Mouse (Mus musculus): ENCODE data around the gene Pde4b. TPM values are rescaled to one million over a fixed set of nuclear protein-coding genes. Genes with fewer than 3 reads are reported as not detected.
A peak's percentile ranks its signal among the peaks of the same experiment; 100 is the strongest.

The Pde4b gene
- polyA plus RNA-seq, 1 experiment from 2014 or later: 7.7 TPM

DNA sequence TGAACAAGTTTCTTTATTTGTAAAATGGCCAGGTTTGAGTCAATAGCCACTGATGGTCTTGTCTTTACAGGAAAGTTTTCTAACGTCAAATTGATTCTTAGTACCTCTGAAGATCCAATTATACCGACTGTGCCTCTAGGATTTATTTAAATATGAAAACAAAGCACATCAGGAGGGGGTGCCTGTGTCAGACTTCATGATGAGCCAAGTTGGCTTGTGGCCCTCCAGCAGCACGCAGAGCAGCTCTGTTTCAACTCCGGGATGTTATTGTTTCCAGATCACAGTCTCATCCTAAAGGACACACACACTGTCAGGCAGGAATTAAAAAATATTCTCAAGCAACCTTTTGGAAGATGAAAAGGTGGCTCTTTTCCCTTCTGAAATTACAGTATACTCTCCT is 326.5 kb downstream of the Pde4b start:
- H3K9me3 ChIP-seq (ENCODE audit: control insufficient read depth, low read length): no peaks in the 10 kb centered on the region
- H3K4me3 ChIP-seq (ENCODE audit: low read depth, low read length): no peak overlapping the region
- H3K27ac ChIP-seq (ENCODE audit: low read depth, low read length): no peak overlapping the region
- H3K36me3 ChIP-seq (ENCODE audit: control insufficient read depth, insufficient read depth, low read length): no peaks in the 10 kb centered on the region
- no peaks in the 10 kb centered on the region for H3K27me3 ChIP-seq (ENCODE audit: control insufficient read depth, insufficient read depth, low read length)
- H3K9ac ChIP-seq (ENCODE audit: low read length): no peak overlapping the region
- no peak overlapping the region for H3K4me2 ChIP-seq (ENCODE audit: low read depth, low read length, severe bottlenecking)
- no peaks in the 10 kb centered on the region for H3K4me1 ChIP-seq (replicated peaks; ENCODE audit: control insufficient read depth, insufficient read depth, low read length)
- ATAC-seq (replicated peaks; ENCODE audit: low FRiP score) (no peak), DNase-seq (ENCODE audit: low spot score) (no peak)
- 37% methylated on average over 4 of the region's 4 CpGs for WGBS

DNA sequence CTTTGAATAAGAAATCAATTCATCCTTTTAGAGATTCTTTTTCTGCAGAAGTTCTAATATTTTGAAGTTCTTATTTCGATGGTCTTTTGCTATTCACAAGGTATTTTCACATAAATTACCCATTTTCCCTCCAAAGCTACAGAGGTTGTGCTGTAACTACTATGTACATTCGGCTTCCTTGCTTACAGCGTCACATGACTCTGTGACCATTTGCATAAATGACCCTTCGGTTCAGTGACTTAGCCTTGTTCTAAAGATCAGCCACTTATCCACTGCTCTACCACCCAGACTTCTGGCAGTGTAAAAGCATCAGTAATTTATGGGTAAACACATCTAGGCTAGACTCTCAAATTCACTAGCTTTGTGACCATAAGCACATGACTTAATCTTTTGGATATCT is 327.3 kb downstream of the Pde4b start:
- H3K36me3 ChIP-seq (ENCODE audit: control insufficient read depth, insufficient read depth, low read length): no peaks in the 10 kb centered on the region
- DNase-seq (ENCODE audit: low spot score): no peak

DNA sequence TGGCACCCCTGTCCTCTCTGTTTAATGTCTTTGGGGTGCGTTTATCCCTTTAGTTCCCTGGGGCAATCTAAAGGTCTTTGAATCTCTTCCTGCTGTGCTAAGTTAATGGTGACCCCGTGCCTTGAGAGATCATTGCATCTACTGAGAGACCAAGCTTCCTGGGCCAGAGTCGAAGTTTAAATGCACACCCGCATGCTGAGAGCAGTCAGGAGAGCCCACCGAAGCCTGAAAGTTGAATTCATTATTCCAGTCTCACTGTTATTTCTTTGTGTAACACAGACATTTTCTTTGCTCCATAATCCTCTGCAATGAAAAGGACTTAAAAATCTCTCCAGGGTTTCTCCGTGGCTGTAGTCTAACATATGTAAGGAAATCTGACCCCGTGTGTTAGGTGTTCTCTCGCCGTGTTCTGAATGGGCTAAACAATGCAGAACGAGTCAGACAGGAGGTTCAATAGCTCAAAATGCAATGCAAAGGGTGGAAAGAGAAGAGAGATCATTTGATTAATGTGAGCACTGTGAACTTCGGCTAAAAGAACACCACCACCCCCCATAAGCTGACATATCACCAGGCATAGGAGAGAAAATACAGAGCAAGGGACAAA is 333.6 kb downstream of the Pde4b start:
- DNase-seq (ENCODE audit: low spot score) (no peak), ATAC-seq (replicated peaks; ENCODE audit: low FRiP score) (peak; percentile 55; the same call in 1 of the 2 replicates)
- peak overlapping the region; percentile 1; the same call in 1 of the 2 replicates for H3K4me3 ChIP-seq (ENCODE audit: low read depth, low read length)
- peaks cover 8% of the 10 kb centered on the region for H3K4me1 ChIP-seq (replicated peaks; ENCODE audit: control insufficient read depth, insufficient read depth, low read length)
- no peaks in the 10 kb centered on the region for H3K36me3 ChIP-seq (ENCODE audit: control insufficient read depth, insufficient read depth, low read length)
- 0 out of 2 replicates have a peak overlapping the region, but pooled peaks have one; percentile 34 for H3K27ac ChIP-seq (ENCODE audit: low read depth, low read length)
- 13% methylated on average over 11 of the region's 11 CpGs for WGBS
- H3K4me2 ChIP-seq (ENCODE audit: low read depth, low read length, severe bottlenecking): peak overlapping the region; percentile 33
- H3K27me3 ChIP-seq (ENCODE audit: control insufficient read depth, insufficient read depth, low read length): no peaks in the 10 kb centered on the region
- H3K9me3 ChIP-seq (ENCODE audit: control insufficient read depth, low read length): no peaks in the 10 kb centered on the region
- peak overlapping the region; percentile 21 for H3K9ac ChIP-seq (ENCODE audit: low read length)

More for the DNA sequence above, 327.3 kb downstream of the Pde4b start:
- 86% methylated on average over 4 of the region's 4 CpGs for WGBS
- Histone ChIP-seq H3K27ac (ENCODE audit: low read depth, low read length) (no peak overlapping the region), H3K9me3 (ENCODE audit: control insufficient read depth, low read length) (no peaks in the 10 kb centered on the region), H3K4me2 (ENCODE audit: low read depth, low read length, severe bottlenecking) (no peak overlapping the region), H3K4me3 (ENCODE audit: low read depth, low read length) (no peak overlapping the region), H3K27me3 (ENCODE audit: control insufficient read depth, insufficient read depth, low read length) (no peaks in the 10 kb centered on the region), H3K4me1 (replicated peaks; ENCODE audit: control insufficient read depth, insufficient read depth, low read length) (no peaks in the 10 kb centered on the region), H3K9ac (ENCODE audit: low read length) (no peak overlapping the region)
- no peak for ATAC-seq (replicated peaks; ENCODE audit: low FRiP score)

DNA sequence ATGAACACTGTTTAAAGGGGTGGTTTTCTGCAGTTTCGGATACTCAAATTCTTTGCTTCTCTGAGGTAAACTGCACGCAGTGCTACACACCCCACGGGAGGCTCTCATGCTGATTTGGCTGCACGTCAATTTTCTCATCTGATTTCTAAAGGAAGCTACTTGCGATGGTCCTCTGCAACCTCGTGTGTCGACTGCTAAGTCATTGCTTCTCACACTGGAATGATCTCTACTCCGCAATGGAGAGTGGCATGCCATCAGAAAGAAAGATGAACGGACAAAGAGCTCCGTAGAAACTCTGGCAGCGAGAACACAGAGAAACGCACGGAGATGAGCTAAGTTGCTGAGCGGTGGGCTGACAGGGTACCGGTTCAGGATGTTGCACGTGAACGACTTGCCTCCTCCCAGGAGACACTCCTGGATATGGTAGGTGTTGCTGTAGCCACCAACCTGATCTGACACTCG is 334.1 kb downstream of the Pde4b start:
- Histone ChIP-seq H3K4me2 (ENCODE audit: low read depth, low read length, severe bottlenecking) (peak overlapping the region; percentile 33), H3K27ac (ENCODE audit: low read depth, low read length) (no peak overlapping the region), H3K9me3 (ENCODE audit: control insufficient read depth, low read length) (no peaks in the 10 kb centered on the region), H3K27me3 (ENCODE audit: control insufficient read depth, insufficient read depth, low read length) (no peaks in the 10 kb centered on the region), H3K4me3 (ENCODE audit: low read depth, low read length) (peak overlapping the region; percentile 1; the same call in 1 of the 2 replicates), H3K36me3 (ENCODE audit: control insufficient read depth, insufficient read depth, low read length) (no peaks in the 10 kb centered on the region), H3K4me1 (replicated peaks; ENCODE audit: control insufficient read depth, insufficient read depth, low read length) (peaks cover 8% of the 10 kb centered on the region), H3K9ac (ENCODE audit: low read length) (peak overlapping the region; percentile 21)
- DNase-seq (ENCODE audit: low spot score) (peak; percentile 52), ATAC-seq (replicated peaks; ENCODE audit: low FRiP score) (no peak)
- WGBS: 49% methylated on average over 18 of the region's 18 CpGs

DNA sequence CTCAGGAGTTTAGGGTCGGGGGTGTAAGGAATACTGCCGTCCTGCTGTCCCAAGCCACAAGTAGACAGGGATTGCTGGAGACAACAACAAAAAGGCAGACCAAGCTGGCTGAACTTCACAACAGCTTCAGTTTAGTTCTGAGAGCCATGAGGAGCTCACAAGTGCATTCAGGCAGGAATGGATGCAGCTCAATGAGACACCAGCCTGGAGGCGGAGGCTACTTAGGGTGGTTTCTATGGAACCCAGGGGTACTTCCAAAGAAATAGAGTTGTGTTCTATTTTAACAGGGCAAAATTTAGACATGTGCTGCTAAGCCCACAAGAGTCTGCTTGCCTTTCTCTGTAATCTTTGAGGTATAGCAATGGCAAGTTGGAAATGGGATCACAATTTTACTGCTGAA is 336.8 kb downstream of the Pde4b start:
- H3K9ac ChIP-seq (ENCODE audit: low read length): no peak overlapping the region
- H3K4me1 ChIP-seq (replicated peaks; ENCODE audit: control insufficient read depth, insufficient read depth, low read length): peaks cover 8% of the 10 kb centered on the region
- 84% methylated on average over 3 of the region's 3 CpGs for WGBS
- no peak overlapping the region for H3K4me2 ChIP-seq (ENCODE audit: low read depth, low read length, severe bottlenecking)
- H3K27me3 ChIP-seq (ENCODE audit: control insufficient read depth, insufficient read depth, low read length): no peaks in the 10 kb centered on the region
- no peak overlapping the region for H3K27ac ChIP-seq (ENCODE audit: low read depth, low read length)
- H3K4me3 ChIP-seq (ENCODE audit: low read depth, low read length): no peak overlapping the region
- DNase-seq (ENCODE audit: low spot score) (no peak), ATAC-seq (replicated peaks; ENCODE audit: low FRiP score) (no peak)
- H3K9me3 ChIP-seq (ENCODE audit: control insufficient read depth, low read length): no peaks in the 10 kb centered on the region
- H3K36me3 ChIP-seq (ENCODE audit: control insufficient read depth, insufficient read depth, low read length): no peaks in the 10 kb centered on the region

DNA sequence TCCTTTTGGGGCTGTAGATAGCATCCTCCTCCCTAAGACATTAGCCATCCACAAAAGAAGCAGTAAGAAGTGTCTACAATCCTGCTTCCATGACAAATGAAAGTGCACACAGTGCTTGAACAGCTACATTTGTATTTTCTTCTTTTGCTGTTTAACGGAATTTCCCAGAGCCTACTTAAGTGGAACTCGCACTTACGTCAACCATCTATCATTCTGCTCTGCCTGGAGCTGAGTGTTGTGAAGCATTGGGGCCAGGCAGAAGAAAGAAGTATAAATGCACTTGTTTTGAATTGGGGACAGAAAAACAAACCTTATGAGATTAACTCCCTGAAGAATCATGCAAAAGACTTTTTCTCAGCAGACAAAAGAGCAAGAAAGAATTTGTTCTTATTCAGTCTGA is 338.1 kb downstream of the Pde4b start:
- Histone ChIP-seq H3K9me3 (ENCODE audit: control insufficient read depth, low read length) (no peaks in the 10 kb centered on the region), H3K36me3 (ENCODE audit: control insufficient read depth, insufficient read depth, low read length) (no peaks in the 10 kb centered on the region), H3K9ac (ENCODE audit: low read length) (no peak overlapping the region), H3K4me1 (replicated peaks; ENCODE audit: control insufficient read depth, insufficient read depth, low read length) (peaks cover 8% of the 10 kb centered on the region), H3K27me3 (ENCODE audit: control insufficient read depth, insufficient read depth, low read length) (no peaks in the 10 kb centered on the region), H3K27ac (ENCODE audit: low read depth, low read length) (no peak overlapping the region), H3K4me2 (ENCODE audit: low read depth, low read length, severe bottlenecking) (no peak overlapping the region), H3K4me3 (ENCODE audit: low read depth, low read length) (no peak overlapping the region)
- WGBS: 76% methylated on average over 3 of the region's 3 CpGs
- no peak for ATAC-seq (replicated peaks; ENCODE audit: low FRiP score)
- DNase-seq (ENCODE audit: low spot score): no peak

DNA sequence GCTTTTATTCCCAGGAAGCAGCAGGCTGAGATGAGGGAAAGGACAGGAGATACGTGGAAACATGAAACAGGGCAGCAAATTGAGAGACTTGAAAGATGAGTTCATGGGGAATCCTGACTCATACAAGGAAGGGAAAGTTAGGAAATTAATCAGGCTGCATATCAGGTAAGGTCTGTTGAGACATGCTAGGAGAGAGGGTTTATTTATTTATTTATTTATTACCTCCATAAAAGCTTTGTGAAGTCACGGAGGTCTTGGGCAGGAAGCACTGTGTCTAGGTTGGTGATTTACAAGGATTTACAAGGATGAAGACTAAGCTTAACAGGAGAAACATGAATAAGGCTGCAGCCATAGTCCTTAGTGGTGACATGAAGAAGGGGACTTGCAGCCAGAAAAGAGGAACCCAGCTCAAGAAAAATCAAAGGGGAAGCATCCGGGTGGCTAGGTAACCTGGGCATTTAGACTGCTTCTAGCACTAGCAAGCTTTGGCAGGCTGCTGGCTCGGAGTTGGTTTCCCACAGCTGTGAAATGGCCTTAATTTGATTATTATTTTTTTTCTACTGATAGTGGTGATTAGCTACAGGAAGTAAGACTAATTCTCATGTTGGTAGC is 342.5 kb downstream of the Pde4b start:
- DNase-seq (ENCODE audit: low spot score): no peak

DNA sequence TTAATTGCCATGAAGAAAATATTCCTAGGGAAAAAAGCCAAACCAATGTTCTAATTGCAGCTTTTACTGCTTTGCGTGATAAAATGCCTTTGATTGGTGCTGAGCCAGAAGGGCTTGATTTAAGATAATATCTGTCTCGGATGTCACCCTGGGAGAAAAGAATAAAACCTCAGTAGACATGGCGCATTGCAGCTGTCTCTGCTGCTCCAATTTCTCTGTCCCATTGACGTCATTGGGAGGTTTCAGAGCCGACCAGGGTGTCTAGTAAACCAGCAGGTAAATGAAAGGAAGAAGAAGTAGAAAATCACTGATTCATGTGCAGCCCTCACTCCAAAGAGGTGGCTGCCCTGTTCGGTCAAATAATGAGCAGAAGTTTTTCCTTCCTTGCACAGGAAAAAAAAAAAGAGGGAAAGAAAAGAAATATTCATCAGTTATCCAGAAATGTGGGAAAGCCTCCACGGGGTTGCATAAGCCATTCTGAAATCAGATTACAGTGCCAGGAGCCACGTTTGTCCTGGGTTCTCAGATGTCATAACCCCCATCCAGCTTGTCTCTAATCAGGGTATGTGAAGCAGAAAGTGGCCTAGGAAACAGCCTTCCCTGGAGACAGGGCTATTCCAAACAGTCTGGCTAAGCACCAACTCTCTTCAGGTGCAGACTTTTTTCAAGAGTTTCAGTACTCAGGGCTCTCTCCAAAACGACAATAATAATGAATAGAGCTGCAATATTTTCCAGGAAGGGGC is 344.9 kb downstream of the Pde4b start:
- Histone ChIP-seq H3K4me3 (ENCODE audit: low read depth, low read length) (no peak overlapping the region), H3K9ac (ENCODE audit: low read length) (no peak overlapping the region), H3K4me2 (ENCODE audit: low read depth, low read length, severe bottlenecking) (no peak overlapping the region), H3K27ac (ENCODE audit: low read depth, low read length) (no peak overlapping the region), H3K36me3 (ENCODE audit: control insufficient read depth, insufficient read depth, low read length) (no peaks in the 10 kb centered on the region), H3K9me3 (ENCODE audit: control insufficient read depth, low read length) (no peaks in the 10 kb centered on the region), H3K4me1 (replicated peaks; ENCODE audit: control insufficient read depth, insufficient read depth, low read length) (peaks cover 2% of the 10 kb centered on the region; the same call in 1 of the 2 replicates), H3K27me3 (ENCODE audit: control insufficient read depth, insufficient read depth, low read length) (no peaks in the 10 kb centered on the region)
- DNase-seq (ENCODE audit: low spot score) (no peak), ATAC-seq (replicated peaks; ENCODE audit: low FRiP score) (no peak)
- 55% methylated on average over 9 of the region's 9 CpGs for WGBS

More for the DNA sequence above, 342.5 kb downstream of the Pde4b start:
- no peak overlapping the region for H3K4me2 ChIP-seq (ENCODE audit: low read depth, low read length, severe bottlenecking)
- H3K36me3 ChIP-seq (ENCODE audit: control insufficient read depth, insufficient read depth, low read length): no peaks in the 10 kb centered on the region
- H3K27me3 ChIP-seq (ENCODE audit: control insufficient read depth, insufficient read depth, low read length): no peaks in the 10 kb centered on the region
- no peak overlapping the region for H3K9ac ChIP-seq (ENCODE audit: low read length)
- no peak for ATAC-seq (replicated peaks; ENCODE audit: low FRiP score)
- H3K27ac ChIP-seq (ENCODE audit: low read depth, low read length): no peak overlapping the region
- 74% methylated on average over 4 of the region's 4 CpGs for WGBS
- H3K4me1 ChIP-seq (replicated peaks; ENCODE audit: control insufficient read depth, insufficient read depth, low read length): peaks cover 2% of the 10 kb centered on the region; the same call in 1 of the 2 replicates
- H3K4me3 ChIP-seq (ENCODE audit: low read depth, low read length): no peak overlapping the region
- H3K9me3 ChIP-seq (ENCODE audit: control insufficient read depth, low read length): no peaks in the 10 kb centered on the region
